Mouse (Mus musculus): ENCODE results near the gene Fam19a4.

DNA sequence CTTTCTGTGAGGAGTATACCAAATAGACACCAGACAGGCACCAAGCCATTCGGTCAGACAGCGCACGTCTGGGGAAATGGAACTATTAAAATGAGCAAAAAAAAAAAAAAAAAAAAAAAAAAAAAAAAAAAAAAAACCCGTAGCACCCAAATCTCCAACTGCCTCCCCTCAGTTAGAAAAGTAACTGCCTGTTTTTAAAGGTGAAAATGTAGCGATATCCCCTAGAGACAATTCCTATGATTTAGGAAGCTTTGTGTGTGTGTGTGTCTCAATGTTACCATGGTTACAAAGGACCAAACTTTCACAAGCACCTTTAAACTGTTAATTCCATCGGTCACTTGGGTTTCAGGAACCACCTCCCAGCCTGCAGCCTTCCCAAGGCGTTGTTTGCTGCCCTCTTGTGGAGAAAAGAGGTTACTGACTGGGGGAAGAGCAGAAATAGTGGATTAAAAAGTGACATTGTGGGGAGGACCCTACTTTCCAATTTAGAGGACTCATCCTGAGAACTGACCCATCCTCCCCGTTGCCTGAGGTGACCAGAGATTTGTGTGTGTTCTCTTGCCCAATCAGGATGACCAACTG lies 53.6 kb downstream of the Fam19a4 start:
- TF ChIP-seq POLR2A (IDR thresholded peaks at IDR 0.05; ENCODE audit: low read depth, low read length) (no peak), CTCF (IDR thresholded peaks at IDR 0.05; ENCODE audit: extremely low read depth, insufficient read length, insufficient replicate concordance, low read depth, low read length) (peak; percentile 84; the same call in 1 of the 2 replicates)

Data from small intestine, adult 2 months (tissue).